Mouse (Mus musculus) adrenal gland, adult 2 months (tissue): ENCODE measurements around the gene Myocd. TPM values are rescaled to one million over a fixed set of nuclear protein-coding genes. Genes with fewer than 3 reads are reported as not detected.

Experiments used
- DNase-seq: peaks from one replicate; pipeline ENCODE4 v3.0.0; 2021
- long read RNA-seq: library from polyadenylated mRNA; stranded (forward); transcript quantifications from one replicate; pipeline ENCODE4 v2.0.0, GENCODE M21; 2021
- polyA plus RNA-seq: library from polyadenylated mRNA; depleted of rRNA; stranded (reverse); fragments of >200 nt; gene quantifications from 2 replicates; pipeline ENCODE4 v1.2.3, GENCODE M21; 2012; rRNA removed
- total RNA-seq, 2 experiments: library from RNA; stranded (reverse); gene quantifications; 2 replicates each; pipeline ENCODE4 v1.2.3; 2021

The Myocd gene
- under 1 TPM; 0.24 to 0.46 TPM for total RNA-seq
- 0.31 and 0.36 TPM in 2 replicates for polyA plus RNA-seq
- long read RNA-seq, result 0 reads

- DNase-seq, result peak; percentile 30
Measured at GRCm38 (mm10) chr11:65269851-65270473, at the start of gene Myocd. Myocd (minus strand) TSS chr11:65269989.

GRCm38 (mm10) chr11:65303824-65304223, 34.0 kb upstream of the Myocd start:
- DNase-seq, result no peak

- DNase-seq, result no peak
Measured at GRCm38 (mm10) chr11:65294128-65294833, 24.5 kb upstream of the Myocd start.

GRCm38 (mm10) chr11:65292994-65293393, 23.2 kb upstream of the Myocd start:
- DNase-seq, result no peak

GRCm38 (mm10) chr11:65287706-65288105, 17.9 kb upstream of the Myocd start:
- no peak for DNase-seq

- no peak for DNase-seq
Measured at GRCm38 (mm10) chr11:65286211-65286610, 16.4 kb upstream of the Myocd start.

GRCm38 (mm10) chr11:65275441-65275840, 5.7 kb upstream of the Myocd start:
- DNase-seq, result no peak

- no peak for DNase-seq
Measured at GRCm38 (mm10) chr11:65271000-65271399, 1.2 kb upstream of the Myocd start.

GRCm38 (mm10) chr11:65268310-65268709, 1.5 kb downstream of the Myocd start:
- peak; percentile 4 for DNase-seq

- DNase-seq, result peak; percentile 82
Measured at GRCm38 (mm10) chr11:65263466-65263865, 6.3 kb downstream of the Myocd start.

- DNase-seq, result no peak
Measured at GRCm38 (mm10) chr11:65258997-65259396, 10.8 kb downstream of the Myocd start.

GRCm38 (mm10) chr11:65256143-65256542, 13.6 kb downstream of the Myocd start:
- DNase-seq, result no peak

GRCm38 (mm10) chr11:65255564-65255963, 14.2 kb downstream of the Myocd start:
- no peak for DNase-seq

GRCm38 (mm10) chr11:65250366-65250765, 19.4 kb downstream of the Myocd start:
- DNase-seq, result no peak

GRCm38 (mm10) chr11:65246301-65247054, 23.3 kb downstream of the Myocd start:
- no peak for DNase-seq

GRCm38 (mm10) chr11:65243593-65243992, 26.2 kb downstream of the Myocd start:
- peak; percentile 21 for DNase-seq

GRCm38 (mm10) chr11:65240521-65240920, 29.3 kb downstream of the Myocd start:
- DNase-seq, result no peak

GRCm38 (mm10) chr11:65237896-65238295, 31.9 kb downstream of the Myocd start:
- DNase-seq, result no peak

GRCm38 (mm10) chr11:65236907-65237306, 32.9 kb downstream of the Myocd start:
- no peak for DNase-seq

- DNase-seq, result no peak
Measured at GRCm38 (mm10) chr11:65235374-65235773, 34.4 kb downstream of the Myocd start.

- no peak for DNase-seq
Measured at GRCm38 (mm10) chr11:65231771-65232170, 38.0 kb downstream of the Myocd start.

GRCm38 (mm10) chr11:65226766-65227165, 43.0 kb downstream of the Myocd start:
- DNase-seq, result no peak
